Mouse (Mus musculus) layer of hippocampus, adult 18-20 months (tissue): ENCODE measurements around the gene Uimc1. TPM values are rescaled to one million over a fixed set of nuclear protein-coding genes. Genes with fewer than 3 reads are reported as not detected.
"Not testable (repeated sequence)": the region's sequence is repeated elsewhere in the genome, so short reads cannot be mapped to it uniquely, and the experiment has no call there.

Source experiments
- DNase-seq, 2 experiments: peaks; one replicate each; pipeline ENCODE4 v3.0.0; 2022; ENCODE audit warnings: low spot score in 2 of 2
- long read RNA-seq: library from polyadenylated mRNA; stranded (forward); transcript quantifications from one replicate; pipeline ENCODE4 v2.0.0, GENCODE M21; 2021
- total RNA-seq, 2 experiments: library from RNA; stranded (reverse); gene quantifications; 2 replicates each; pipeline ENCODE4 v1.2.3; 2021

Uimc1 gene
- total RNA-seq: 10 to 100 TPM; 25.3 to 26.1 TPM
- long read RNA-seq, transcript Uimc1-201 (15 exons, 2,931 nt): major isoform, 5 of 13 reads
- long read RNA-seq, partial matches to known transcripts: 3 of 13 reads
- long read RNA-seq, other reads (novel, unspliced or antisense): 3 of 13 reads

DNA sequence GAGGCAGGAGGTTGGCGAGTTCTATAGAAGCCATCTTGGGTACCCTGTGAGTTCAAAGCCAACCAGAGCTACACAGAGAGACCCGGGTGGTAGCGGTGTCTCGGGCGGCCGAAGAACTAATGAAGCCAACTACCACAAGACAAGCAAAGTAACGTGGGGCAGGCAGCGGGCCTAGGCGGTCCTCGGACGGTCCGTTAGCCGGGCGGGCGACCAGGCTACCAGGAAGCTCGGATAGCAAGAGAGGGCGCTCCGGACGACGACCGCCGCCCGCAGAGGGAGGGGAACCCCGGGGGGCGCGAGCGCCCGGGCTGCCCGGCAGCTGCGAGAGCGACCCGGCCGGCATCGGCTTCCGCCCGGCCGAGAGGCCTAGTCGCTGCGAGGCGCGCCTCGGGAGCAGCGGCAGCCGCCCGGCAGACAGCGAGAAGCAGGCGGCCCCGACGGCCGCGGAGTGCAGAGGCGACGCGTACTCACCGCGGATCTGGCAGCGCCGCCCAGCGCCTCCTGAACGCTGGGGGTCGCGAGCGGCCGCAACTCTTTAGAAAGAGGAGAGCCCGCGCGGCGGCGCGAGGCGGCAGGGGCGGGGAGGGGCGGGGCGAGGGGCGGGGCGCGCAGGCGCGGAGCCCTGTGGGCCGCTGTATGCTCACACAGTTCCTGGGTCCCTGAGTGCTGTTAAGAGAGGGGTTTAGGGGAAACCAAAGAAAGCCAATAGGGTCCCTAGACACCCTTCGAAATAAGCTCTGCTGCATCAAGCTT, at the start of gene Uimc1:
TSS of gene Uimc1 (minus strand) at position 575 of the 753 bp plus-strand sequence.
- peak; percentile 68 to 85 for DNase-seq

DNA sequence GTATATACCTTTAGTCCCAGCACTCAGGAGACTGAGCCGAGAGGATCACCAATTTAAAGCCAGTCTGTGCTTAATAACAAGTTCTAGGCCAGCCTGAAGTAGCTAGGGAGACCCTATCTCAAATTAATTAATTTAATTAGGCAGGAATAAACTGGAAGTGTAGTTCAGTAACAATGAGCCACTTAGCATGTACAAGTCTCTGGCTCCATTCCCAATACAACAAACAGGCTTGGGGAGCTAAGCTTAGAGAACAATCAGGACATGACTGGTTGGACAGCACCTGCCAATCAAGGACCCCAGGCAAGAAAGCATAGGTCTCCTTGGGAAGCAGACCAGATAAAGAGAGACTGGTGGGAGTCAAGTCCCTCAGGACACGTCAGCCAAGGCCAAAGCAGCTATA, 40.2 kb upstream of the Uimc1 start:
- DNase-seq: no peak

DNA sequence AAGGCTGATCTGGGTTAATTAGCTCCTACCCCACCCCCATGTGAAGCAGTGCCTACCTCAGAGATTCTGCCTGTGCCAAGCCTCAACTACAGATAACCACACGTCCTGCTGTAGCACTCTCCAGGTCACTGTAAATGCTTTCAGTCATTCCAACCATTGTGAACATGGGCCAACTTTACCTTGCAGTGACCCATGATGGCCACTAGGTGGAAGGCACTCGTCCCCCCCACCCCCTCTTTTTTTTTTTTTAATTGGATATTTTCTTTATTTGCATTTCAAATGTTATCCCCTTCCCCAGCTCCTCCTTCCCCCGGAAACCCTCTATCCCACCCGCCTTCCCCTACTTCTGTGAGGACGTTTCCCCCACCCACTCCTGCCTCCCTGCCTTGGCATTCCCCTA, 35.3 kb upstream of the Uimc1 start:
- DNase-seq: no peak

DNA sequence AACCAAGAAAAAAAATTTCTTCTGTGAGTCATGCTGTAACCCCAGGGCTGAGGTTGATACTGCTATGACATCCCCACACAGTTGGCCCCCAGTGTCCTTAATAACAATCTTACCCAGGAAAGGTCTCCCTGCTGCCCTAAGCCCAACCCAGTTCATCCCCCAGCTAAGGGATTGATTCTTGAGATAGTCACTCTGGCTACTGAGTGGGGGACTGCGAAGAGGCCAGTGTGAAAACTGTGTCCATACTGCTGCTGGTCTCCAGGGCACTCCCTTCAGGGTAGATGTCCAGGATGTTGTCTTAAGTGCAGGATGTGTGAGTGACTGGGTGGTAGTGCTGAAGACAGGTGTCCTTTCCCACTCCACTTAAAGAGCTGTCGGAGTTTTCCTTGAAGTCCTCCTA, 33.3 kb upstream of the Uimc1 start, which contains the start of gene Gm17617:
TSS of gene Gm17617 (minus strand) at position 101 of the 400 bp plus-strand sequence.
- no peak for DNase-seq

DNA sequence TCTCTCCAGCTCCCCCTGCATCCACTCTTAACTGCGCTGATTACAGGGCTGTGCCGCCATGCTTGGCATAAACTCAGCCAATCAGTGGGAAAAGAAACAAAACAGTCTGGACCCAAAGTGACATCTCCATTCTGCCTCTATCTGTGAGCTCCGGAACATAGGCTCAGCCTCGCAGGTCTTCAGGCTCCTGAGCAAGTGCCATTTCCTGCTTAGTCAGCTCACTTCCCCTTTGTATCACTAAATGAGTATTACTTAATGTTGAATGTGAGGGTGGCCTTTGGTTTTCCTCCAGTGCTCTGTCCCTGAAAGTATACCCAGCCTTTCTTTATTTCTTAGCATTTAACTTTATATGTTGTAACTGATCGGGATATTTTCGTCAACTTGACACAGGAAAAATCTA, 24.8 kb upstream of the Uimc1 start:
- no peak for DNase-seq

- DNase-seq: no peak
Observed at GRCm38 (mm10) chr13:55114375-55114774, 14.3 kb upstream of the Uimc1 start.

DNA sequence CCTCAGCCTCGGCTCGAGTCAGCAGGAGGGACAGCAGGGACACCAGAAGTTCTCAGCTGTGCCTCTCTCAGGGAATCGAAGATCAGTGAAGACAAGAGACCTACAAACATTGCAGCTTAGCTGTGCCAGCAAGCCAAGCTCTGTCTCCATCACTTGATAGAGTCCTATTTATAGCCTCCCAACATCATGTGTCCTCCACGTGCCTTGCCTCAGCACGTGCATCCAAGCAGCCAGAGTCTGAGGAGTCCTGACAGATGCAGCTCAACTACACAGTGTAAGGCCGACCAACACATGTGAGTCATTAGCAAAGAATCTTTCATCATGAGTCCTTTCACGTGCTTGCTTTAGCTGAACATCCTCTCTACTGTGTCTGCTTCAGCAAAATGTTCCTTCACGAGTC, 7.6 kb upstream of the Uimc1 start:
- DNase-seq: peak in 1 of 2 experiments; percentile 22

DNA sequence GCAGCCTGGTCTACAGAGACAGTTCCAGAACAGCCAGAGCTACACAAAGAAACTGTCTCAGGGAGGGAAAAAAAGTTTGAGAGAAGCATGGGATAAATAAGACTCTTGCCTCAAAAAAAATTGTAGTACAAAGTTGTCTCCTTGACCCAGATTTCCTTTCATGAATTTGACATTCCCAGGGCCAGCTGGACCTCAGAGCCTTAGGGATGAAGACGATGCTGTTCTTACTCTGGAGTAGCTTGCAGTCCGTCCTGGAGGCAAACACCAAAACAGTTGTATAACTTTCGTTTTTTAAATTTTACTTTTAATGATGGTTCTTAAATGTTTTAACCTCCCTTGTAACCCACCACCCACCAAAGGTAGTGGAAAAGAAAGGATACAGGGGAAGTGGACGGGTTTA, 7.0 kb upstream of the Uimc1 start:
- DNase-seq: no peak

GRCm38 (mm10) chr13:55105953-55106691, 6.0 kb upstream of the Uimc1 start:
- DNase-seq: no peak

DNA sequence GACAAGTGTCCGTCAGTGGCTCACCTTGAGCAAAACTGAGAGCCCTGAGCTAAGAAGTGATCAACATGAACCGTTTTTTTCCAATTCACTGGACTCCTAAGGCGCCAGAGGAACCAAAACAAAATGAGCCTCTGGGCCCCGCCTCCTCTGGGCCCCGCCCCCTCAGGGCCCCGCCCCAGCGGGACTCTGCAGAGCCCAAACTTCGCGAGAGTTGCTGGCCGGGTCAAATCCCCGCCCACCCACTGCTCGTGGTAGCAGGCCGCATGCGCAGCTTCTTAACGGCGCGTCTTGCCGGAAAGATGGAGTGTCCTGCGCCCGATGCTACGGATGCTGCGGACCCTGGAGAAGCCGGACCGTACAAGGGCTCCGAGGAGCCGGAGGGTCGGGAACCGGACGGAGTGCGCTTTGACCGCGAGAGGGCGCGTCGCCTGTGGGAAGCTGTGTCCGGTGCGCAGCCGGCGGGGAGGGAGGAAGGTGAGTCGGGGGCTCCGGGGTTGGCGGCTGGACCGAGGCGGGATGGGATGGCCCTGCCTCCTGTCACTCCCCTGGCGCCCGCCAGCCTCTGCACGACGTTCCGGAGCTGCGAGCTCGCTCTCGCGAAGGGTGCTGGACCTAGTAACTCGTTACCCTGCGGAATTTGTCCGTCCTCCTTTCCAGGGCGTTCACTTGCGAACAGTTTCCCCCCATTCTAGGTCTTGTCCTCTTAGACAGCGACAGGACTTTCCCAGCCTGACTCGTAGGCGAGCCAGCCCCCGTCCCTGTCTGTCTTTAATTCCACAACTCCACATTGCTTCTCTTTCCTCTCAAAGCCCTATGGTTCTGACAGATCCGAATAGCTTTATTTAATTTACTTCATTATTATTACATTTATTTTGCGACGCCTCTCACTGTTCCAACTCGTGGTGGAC, 5.2 kb upstream of the Uimc1 start, which contains the start of gene Zfp346:
TSS of gene Zfp346 (plus strand) at position 267 of the 908 bp plus-strand sequence.
- DNase-seq: peak; percentile 91 to 96

GRCm38 (mm10) chr13:55103351-55103750, 3.3 kb upstream of the Uimc1 start:
- DNase-seq: no peak

- DNase-seq: no peak
Observed at GRCm38 (mm10) chr13:55102366-55102765, 2.3 kb upstream of the Uimc1 start.

GRCm38 (mm10) chr13:55101627-55102026, 1.5 kb upstream of the Uimc1 start:
- no peak for DNase-seq

DNA sequence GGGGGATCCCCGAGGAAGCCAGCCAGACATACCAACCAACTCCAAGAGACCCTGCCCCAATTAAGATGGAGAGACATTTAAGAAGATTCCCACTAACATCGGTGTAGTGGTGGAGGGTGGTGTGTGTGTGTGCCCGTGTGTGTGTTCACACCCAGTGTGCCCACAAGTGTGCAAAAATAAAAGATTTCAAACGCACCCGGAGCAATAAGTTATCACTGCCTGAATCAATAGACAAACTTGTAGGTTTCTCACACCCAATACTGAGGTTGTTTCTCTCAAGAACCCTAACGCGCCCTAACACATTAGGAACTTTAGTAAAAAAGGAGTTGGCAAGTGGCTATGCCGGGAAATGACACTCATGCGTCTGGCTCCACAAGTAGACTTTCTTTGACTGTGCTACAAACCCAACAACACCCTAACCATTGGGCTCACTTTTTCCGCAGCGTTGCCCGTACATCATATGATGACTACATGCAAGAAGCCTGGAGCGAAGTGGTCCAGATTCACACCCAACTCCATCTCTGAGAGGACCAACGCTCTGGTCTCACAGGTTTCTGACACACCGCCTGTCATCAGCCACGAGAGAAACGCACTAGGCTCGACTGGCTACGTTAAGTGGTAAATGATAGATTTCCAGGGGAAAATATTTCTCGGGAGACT, 904 bp downstream of the Uimc1 start:
- DNase-seq: peak in 1 of 2 experiments; percentile 26

DNA sequence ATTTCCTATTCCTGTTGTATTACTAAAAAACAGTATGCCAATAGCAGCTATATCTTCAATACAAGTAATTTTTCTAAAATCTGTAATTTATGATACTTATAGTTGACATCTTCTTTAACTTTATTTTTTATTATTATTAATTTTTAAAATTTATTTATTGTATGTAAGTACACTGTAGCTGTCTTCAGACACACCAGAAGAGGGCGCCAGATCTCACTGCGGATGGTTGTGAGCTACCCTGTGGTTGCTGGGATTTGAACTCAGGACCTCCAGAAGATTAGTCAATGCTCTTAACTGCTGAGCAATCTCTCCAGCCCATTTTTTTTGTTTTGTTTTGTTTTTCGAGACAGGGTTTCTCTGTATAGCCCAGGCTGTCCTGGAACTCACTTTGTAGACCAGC, 2.3 kb downstream of the Uimc1 start:
- not testable (repeated sequence) for DNase-seq

DNA sequence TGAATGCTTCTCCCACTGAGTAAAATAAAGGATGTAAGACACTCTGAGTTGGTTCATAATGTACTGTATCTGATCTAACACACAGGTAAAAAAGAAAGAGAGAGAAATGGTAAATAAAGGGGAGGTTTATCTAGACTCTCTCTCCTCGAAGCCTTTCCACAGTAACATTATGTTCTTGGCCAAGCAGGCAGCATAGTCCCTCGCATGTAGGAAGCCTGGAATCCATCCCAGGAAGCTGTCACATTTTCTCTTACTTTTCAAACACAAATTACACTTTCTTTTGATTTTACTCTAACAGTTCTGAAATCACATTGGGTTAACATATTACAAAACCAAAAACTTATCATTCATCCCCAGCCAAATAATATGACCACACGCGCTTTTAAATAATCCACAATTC, 7.5 kb downstream of the Uimc1 start:
- DNase-seq: peak in 1 of 2 experiments; percentile 74

DNA sequence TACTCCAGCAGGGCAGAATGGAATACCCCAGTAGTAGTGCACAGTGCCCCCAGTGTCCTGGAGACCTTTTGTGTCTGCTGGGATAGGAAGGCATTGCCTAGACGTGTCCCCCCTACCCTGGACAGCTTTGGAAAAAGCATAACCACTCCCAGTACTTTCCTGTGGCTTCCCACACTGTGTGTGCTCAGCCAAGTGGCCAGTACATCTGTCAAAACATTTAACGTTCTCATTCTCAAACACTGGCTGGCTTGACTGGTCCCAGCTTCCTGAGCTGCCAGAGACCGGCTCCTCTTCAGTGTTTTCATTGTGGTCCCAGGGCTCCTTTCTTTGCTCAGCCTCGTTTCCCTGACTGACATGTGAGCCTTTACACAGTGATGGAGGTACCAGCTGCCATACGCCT, 24.5 kb downstream of the Uimc1 start:
- no peak for DNase-seq

- DNase-seq: peak in 1 of 2 experiments; percentile 22
Observed at GRCm38 (mm10) chr13:55071322-55071721, 28.8 kb downstream of the Uimc1 start.

DNA sequence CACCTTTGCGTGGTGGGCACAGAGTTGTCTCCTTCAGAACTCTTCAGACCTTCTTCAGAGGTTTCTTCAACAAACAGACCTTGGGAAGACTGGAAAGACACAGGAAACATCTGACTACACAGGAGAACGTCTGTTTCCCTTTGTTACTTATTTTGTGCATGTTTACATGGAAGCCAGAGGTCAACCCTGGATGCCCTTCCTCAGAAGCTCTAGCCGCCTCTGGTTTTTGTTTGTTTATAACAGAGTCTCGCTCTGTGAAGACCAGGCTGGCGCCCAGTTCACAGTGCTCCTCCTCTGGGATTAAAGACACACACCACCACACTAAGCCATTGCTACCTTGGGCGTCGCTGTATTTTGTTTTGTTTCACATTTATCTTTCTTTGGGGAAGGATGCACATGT, 30.4 kb downstream of the Uimc1 start:
- no peak for DNase-seq

- no peak for DNase-seq
Observed at GRCm38 (mm10) chr13:55063276-55063675, 36.8 kb downstream of the Uimc1 start.

DNA sequence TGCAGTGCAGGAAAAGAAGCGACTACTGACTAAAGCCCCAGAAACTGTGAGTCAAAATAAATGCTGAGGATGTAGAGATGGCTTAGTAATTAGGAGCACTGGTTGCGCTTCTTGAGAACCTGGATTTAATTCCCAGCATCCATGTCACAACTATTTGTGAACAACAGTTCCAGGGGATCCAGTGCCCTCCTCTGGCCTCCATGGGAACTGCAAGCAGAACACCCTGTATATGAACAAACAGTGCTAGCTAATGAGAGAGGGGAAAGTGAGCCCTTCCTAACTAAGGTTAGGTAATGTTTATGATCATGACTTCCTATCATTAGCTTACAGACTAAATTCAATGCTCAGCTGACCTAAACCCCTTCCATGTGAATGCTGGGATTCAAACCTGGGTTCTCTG, 42.1 kb downstream of the Uimc1 start:
- DNase-seq: no peak
